22 mouse cellular contexts compared by ENCODE assay signal in the genomic region with DNA sequence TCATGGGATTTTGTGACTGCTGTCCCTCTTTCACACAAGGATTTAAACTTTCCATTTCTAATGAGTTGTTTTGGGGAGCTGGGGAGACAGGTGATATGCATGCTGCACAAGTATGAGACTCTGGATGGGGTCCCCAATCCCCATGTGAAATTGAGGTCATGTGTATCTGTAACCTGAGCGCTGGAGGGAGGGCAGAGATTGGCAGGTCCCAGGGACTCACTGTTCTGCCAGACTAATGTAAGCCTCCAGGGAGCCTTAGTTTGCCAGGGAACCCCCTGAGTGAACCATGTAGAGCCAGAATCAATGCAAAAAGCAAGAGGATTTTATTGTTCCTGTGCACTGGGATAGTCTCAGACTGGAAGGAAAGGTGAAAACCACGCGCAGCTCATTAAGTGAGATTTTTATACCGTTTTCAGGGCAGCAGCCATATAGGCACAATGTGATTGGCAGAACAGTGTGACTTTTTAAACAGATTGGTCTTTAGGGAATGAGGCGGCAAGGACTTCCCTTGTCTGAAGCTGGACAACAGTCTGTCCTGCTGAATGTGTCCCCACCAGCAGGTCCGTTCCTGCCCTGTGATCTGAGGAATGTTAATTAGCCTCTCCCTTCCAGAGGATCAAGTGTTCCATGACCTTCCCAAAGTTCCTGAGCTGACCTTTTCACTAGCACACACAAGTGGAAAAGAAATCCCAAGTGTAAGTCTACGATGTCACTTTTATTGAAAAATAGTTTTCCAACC. TPM values are rescaled to one million over a fixed set of nuclear protein-coding genes. Genes with fewer than 3 reads are reported as not detected.
DNase-seq lines count a peak whose midpoint lies in the region; ATAC-seq and TF ChIP-seq lines count a peak whose summit lies in the region.
"Had no signal": no experiment of that assay in that cellular context is flagged by ENCODE, and none has a peak within 500 bp of the region (broad histone marks: within the 10 kb centered on the region; RNA-seq: fewer than 3 reads in every experiment).

No protein-coding gene starts in this region.

- H3K27me3 ChIP-seq in kidney, embryonic 16.5 days (ENCODE audit: insufficient read depth, low read length): no peaks in the 10 kb centered on the region
- H3K27me3 ChIP-seq: embryonic facial prominence, embryonic 13.5 days; midbrain, embryonic 15.5 days had no signal

- H3K27ac ChIP-seq in gastrocnemius, adult 2 months: peak overlapping the region; percentile 81
- H3K27ac ChIP-seq in kidney, embryonic 16.5 days (ENCODE audit: low read length): peak overlapping the region; percentile 73
- H3K27ac ChIP-seq: embryonic facial prominence, embryonic 13.5 days; forebrain, embryonic 10.5 days; hindbrain, embryonic 14.5 days; macrophage; midbrain, embryonic 15.5 days had no signal

- WGBS in kidney, embryonic 16.5 days: 29% methylated on average over 7 of the region's 7 CpGs

- intact Hi-C loops in gastrocnemius, adult 2 months (cut with DNase I): no loop called here
- intact Hi-C loops in gastrocnemius, postnatal 36 days (cut with DNase I): no loop called here

- TF ChIP-seq CTCF in gastrocnemius, adult 2 months (IDR thresholded peaks at IDR 0.05): no peak

- peak; percentile 90 for ATAC-seq in kidney, embryonic 16.5 days (ENCODE audit: low FRiP score, low TSS enrichment)
- ATAC-seq: intestine, postnatal 0 days; midbrain, embryonic 15.5 days; Patski had no signal

- H3K36me3 ChIP-seq in kidney, embryonic 16.5 days (ENCODE audit: insufficient read depth, low read length): no peaks in the 10 kb centered on the region
- H3K36me3 ChIP-seq: embryonic facial prominence, embryonic 13.5 days; forebrain, embryonic 10.5 days; midbrain, embryonic 15.5 days had no signal

- H3K4me2 ChIP-seq in kidney, embryonic 16.5 days (replicated peaks; ENCODE audit: low read depth, low read length): no peak overlapping the region
- H3K4me2 ChIP-seq: embryonic facial prominence, embryonic 13.5 days; hindbrain, embryonic 14.5 days; liver, embryonic 11.5 days; lung, embryonic 14.5 days; midbrain, embryonic 15.5 days had no signal

- peaks cover 15% of the 10 kb centered on the region for H3K4me1 ChIP-seq in kidney, embryonic 16.5 days (ENCODE audit: insufficient read depth, low read length)
- H3K4me1 ChIP-seq: midbrain, embryonic 15.5 days had no signal

- H3K4me3 ChIP-seq in gastrocnemius, adult 2 months: 0 out of 2 replicates have a peak overlapping the region, but pooled peaks have one; percentile 1
- no peak overlapping the region for H3K4me3 ChIP-seq in kidney, embryonic 16.5 days (ENCODE audit: low read length)
- H3K4me3 ChIP-seq: embryonic facial prominence, embryonic 13.5 days; forebrain, embryonic 10.5 days; midbrain, embryonic 15.5 days had no signal

- no peak overlapping the region for H3K9ac ChIP-seq in kidney, embryonic 16.5 days (replicated peaks; ENCODE audit: low read length)
- H3K9ac ChIP-seq: embryonic facial prominence, embryonic 13.5 days; hindbrain, embryonic 14.5 days; lung, embryonic 14.5 days; midbrain, embryonic 15.5 days had no signal

- peaks cover 26% of the 10 kb centered on the region for H3K9me3 ChIP-seq in kidney, embryonic 16.5 days (ENCODE audit: low read length)
- H3K9me3 ChIP-seq: midbrain, embryonic 15.5 days had no signal

- peak; percentile 76 for DNase-seq in gastrocnemius, adult 2 months
- no peak for DNase-seq in gastrocnemius, postnatal 10 days
- no peak for DNase-seq in kidney, adult 9 months
- DNase-seq in embryo, embryonic 10 days (ENCODE audit: low spot score): peak; percentile 57
- peak; percentile 20 to 36 for DNase-seq in gastrocnemius, postnatal 36 days
- DNase-seq in layer of hippocampus, adult 9-11 months: no peak
- DNase-seq in ovary, postnatal 36 days (ENCODE audit: low spot score): no peak
- DNase-seq: B cell, adult 2 months; cerebellum, postnatal 10 days; lung, embryonic 14.5 days; right cerebral cortex, postnatal 25 days had no signal

RNA-seq across cellular contexts. Expression of gene Oxgr1, which starts 59.9 kb away (rescaled TPM):
- total RNA-seq in gastrocnemius, adult 2 months (2021): not detected
- not detected for total RNA-seq in gastrocnemius, postnatal 10 days (2021)
- polyA plus RNA-seq in kidney, embryonic 16.5 days (2015; fragmentation: Nextera tagmentation; extraction: Ambion mirVana): 1.6 and 2.3 TPM in 2 replicates
- not detected for total RNA-seq in gastrocnemius, postnatal 36 days (2021)
- total RNA-seq: adrenal gland, adult 2 months had no signal
- polyA plus RNA-seq: adrenal gland, adult 2 months; embryonic facial prominence, embryonic 13.5 days; forebrain, embryonic 10.5 days; heart, embryonic 14.5 days; hindbrain, embryonic 14.5 days; intestine, postnatal 0 days; liver, embryonic 11.5 days; macrophage had no signal

Comparison
In these comparisons a context has a peak if more than half of its experiments do, and no peak if none do; other contexts are left out.
1. DNase-seq: peak in gastrocnemius, adult 2 months (single experiment), embryo, embryonic 10 days (single experiment) and gastrocnemius, postnatal 36 days (2 of 2); none in gastrocnemius, postnatal 10 days (single experiment), kidney, adult 9 months (single experiment), layer of hippocampus, adult 9-11 months (single experiment) and ovary, postnatal 36 days (single experiment).